Mouse (Mus musculus) stomach, postnatal 0 days (tissue): ENCODE data around the gene Prr22.

Experiments
- CTCF ChIP-seq: IDR thresholded peaks from 2 replicates; pipeline ENCODE4 v1.5.1; 2016; ENCODE audit warnings: antibody characterized with exemption, low read depth, mild to moderate bottlenecking, moderate library complexity
- EP300 ChIP-seq: optimal IDR thresholded peaks from 2 replicates; pipeline ENCODE3; 2016; ENCODE audit warnings: antibody characterized with exemption

GRCm38 (mm10) chr17:56777568-56777967 is 7.5 kb downstream of the Prr22 start:
- TF ChIP-seq EP300 = no peak
- TF ChIP-seq CTCF = peak; percentile 39
